Mouse (Mus musculus): ENCODE measurements around the gene Sncb.

Gene Sncb

DNA sequence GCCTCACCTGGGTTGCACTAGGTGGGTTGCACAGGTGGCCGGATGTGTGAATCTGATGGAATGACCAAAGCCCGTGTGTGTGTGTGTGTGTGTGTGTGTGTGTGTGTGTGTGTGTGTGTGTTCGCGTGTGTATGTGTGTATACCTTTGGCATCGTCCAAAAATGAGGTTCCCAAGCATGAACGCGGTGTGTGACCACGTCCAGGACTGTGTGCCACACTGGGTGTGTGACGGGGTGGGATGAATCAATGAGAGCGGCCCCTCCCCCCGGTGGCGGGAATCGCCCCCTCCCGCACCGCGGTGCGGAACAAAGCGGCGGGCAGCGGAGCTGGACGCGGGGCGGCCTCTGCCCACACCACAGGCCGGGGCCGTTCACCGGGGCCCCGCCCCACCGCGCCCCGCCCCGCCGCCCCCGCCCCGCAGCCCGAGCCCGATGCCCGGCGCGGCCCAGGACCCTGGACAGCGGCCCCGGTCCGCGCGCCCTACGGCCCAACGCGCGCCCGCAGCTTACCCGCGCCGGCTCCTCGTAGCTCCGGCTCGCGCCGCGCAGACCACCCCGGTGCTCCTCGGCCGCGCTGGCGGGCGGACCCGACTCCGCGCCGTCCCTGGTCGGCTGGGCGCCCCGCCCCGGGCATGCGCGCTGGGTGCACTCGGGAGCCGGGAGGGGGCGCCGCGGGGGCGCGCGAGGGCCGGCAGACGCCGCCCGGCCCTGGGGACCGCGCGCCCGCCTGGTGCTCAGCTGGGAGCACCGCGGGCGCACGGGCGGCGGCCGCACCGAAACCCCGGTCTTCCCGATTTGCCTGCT lies 17.1 kb downstream of the Sncb start:
- DNase-seq (ENCODE audit: low spot score) = peak; percentile 16

DNA sequence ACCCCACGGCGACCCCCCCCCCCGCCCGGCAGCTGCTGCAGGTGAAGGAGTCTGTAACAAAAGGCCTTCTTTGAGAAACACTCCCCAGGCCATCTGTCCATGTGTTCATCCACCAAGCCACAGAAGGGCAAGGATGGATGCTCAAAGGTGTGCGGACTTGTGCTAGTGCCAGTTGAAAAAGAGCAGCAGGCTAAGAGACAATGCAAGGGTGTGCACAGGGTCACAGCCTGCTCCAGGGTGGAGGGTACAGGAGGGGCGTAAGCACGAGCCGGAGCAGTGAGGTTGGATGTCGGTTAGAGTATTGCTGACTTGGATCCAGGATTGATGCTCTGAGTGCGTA lies 17.7 kb downstream of the Sncb start:
- no peak for DNase-seq (ENCODE audit: low spot score)

DNA sequence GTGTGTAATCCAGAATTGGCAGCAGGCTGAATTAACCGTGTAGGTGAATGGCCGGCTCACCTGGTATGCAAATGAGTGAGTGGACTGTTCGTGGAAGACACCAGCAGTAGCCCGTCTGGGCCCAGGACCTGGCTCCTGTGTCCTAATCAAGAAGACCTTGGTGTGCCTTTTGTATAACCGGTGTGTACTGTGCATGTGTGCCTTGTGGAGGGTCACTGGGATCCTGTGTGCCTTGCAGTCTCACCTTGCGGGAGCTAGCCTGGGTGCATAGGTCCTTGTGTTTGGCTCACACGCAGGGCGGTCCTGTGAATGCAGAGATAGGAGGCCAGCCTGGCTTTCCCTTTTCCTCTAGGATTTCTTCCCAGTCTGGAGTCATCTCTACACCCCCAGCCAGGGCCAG lies 18.2 kb downstream of the Sncb start:
- no peak for DNase-seq (ENCODE audit: low spot score)

DNA sequence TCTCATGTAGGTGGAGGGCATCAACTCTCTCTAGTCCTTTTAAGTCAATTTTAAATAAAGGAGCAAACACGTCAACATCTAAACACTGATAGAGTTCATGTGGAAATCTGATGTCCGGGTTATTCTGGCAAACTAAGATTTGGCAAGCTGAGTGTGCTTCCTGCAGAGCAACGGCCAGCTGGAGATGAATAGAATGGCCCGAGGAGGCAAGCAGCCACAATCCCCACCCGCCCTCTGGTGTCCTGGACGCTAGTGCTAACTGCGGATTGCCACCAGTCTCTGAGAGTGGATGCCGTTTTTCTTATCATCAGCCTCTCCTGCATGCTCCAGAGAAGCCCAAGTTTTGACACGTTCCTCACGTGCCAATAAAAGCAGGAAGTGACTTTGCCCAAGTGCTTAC lies 19.5 kb downstream of the Sncb start:
- no peak for DNase-seq (ENCODE audit: low spot score)

DNA sequence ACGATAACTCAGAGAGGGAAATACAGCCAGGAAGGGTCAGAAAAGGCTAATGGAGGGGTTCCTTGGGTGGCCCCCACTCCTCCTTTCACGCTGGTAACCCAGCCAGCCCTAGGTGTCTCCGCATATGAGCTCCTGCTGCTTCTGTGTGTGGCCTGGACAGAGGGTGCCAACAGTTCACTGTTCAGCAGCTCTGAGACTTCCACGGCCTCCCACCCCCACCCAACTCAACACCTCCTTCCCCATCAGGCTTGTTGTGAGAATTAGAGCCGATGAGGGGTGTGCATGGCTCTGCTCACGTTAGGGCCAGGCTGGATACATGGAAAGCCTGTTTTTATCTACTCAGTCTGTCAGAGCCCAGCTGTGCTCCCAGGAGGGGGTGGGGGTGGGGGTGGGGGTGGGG lies 20.3 kb downstream of the Sncb start:
- no peak for DNase-seq (ENCODE audit: low spot score)

DNA sequence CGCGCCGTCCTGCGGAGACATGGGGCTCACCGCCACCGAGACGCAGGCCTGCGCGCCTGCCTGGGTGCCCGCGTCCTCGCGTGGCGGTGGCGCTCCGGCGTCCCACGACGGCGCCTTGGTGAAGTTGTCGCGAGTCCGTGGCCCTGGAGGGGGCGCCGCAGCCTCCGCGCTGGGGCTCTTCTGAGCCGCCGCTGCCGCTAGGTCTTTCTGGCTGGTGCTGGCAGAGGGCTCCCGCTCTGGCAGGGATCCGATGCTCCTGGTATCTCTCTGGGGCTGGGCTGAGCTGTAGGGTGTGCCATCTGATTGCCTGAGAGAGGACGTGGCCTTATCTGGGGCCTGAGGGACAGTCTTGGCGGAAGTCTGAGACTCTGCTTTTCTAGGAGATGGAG lies 28.2 kb downstream of the Sncb start:
- no peak for DNase-seq (ENCODE audit: low spot score)

DNA sequence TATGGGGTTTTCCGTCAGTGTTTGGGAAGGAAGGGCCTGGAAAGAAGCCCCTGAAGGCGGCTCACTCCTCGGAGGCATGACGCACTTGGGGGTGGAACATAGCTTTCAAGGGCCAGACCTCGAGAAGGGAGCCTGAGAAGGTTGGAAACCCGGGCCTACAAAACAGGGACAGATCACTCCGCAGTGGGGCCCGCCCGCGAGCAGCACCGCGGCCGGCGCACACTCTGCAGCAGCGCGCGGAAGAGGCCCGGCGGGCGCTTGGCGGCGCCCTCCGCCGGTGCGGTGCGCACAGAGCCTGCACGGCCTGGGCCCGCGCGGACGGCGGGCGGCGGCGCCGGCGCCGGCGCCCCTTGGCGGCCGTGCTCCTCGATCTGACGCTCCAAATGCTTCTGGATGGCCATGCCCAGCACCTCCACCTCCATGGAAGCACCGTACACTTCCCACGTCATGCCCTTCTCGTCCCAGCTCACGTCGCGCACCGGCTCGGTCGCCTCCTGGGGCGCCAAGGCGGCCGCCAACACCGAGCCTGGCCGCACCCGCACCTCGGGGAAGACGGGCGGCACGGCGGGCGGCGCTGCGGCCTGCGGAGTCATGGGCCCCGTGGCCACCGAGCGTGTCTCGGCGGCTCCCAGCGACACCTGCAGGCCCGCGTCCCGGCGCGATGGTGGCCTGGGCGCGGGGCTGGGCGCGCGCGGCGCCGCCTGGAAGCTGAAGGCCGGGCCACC lies 28.7 kb downstream of the Sncb start:
- DNase-seq (ENCODE audit: low spot score) = no peak

DNA sequence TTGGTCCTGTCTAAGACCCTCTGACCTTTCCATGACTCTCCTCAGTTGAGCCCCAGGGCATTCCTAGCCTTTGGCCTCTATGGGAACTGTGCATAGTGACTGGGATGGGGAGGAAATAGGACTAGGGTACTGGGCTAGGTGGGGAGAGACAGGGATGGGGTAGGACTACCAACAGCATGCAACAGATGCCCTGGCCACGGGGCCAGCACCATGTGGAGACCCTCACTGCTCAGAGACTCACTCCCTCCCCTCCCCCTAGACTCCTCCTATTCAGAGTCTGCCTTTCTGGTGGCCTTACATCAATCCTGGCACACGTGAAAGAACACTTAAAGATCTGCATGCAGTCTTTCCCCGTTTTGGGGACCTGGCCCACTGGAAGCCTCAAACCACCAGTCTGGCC lies 29.5 kb downstream of the Sncb start:
- DNase-seq (ENCODE audit: low spot score) = no peak

DNA sequence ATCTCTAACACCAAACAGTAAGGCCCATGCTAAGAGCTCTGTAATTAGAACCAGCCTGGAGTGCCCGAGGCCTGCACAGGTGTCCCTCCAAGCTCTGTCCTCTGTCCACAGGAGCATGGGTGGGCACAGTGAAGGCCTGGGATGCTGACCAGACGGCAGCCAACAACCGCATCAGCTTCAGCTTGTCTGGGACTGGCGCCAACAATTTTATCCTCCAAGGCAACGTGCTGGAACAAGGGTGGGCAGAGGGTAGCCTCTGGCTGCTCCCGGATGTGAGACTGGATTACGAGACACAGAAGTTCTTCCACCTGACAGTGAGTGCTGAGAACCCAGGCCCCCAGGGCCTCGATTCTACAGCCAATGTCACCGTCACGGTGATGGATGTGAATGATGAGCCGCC lies 40.3 kb downstream of the Sncb start:
- no peak for DNase-seq (ENCODE audit: low spot score)

DNA sequence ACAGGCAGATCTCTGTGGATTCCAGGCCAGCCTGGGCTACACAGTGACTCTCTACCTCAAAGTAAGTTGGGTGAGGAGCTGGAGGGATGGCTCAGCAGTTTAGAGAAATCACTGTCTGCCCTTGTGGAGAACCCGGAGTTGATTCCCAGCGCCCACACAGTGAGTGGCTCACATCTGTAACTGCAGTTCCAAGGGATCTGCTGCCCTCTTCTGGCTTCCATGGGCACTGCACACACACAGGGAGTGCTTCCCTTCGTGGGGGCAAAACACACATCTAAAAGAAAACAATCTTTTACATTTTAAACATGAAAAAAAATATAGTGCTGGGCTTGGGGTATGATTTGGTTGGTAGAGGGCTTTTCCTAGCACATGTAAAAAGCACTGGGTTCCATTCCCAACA lies 43.3 kb downstream of the Sncb start:
- no peak for DNase-seq (ENCODE audit: low spot score)

DNA sequence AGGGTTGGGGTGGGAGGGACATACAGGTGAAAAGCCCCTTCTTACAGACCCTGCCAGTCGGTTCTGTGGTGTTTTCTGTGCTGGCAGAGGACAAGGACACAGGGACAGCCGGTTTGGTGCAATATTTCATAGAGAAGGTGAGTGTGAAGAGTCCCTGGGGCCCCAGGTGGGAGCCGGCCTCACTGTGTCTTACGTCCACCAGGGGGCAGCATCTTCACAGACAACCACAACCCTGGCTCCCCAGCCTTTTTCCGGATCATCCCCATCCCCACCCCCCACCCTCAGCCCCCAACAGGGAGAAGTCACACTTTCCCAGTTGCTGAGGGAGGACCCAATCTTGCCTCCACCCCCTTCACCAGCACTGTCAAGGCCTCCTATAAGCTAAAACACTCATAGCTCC lies 49.5 kb downstream of the Sncb start:
- DNase-seq (ENCODE audit: low spot score) = no peak

DNA sequence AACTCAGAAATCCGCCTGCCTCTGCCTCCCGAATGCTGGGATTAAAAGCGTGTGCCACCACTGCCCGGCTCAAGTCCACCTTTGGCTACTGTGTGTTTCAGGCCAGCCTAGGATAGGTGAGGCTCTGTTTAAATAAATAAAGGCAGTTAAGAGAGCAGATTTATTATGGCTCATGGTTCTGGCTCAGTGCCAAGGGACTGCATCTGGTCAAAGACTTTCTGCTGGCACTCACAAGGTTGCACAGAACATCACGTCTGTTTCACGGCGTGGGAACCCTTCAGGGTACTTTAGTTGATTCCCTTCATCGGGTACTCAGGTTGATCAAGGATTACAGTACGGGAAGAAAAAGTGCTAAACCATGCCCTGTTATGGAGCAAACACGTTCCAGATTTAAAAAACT lies 51.4 kb downstream of the Sncb start:
- DNase-seq (ENCODE audit: low spot score) = no peak

DNA sequence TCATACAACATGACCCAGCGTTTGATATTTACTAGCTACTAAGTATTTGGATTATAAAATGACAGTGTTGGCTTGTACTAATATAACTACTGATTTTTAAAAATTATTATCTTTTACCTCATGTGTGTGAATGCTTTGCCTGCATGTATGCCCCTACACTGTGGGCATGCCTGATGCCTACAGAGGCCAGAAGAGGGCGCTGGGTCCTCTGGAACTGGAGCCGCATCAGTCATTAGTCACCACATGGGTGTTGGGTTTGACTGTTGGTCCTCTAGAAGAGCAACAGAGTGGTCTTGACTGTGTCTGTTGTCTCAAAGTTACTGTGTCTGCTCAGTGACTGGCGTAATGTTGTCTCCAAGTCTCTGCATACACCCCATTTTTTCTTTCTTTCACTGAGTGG lies 52.0 kb downstream of the Sncb start:
- DNase-seq (ENCODE audit: low spot score) = no peak

DNA sequence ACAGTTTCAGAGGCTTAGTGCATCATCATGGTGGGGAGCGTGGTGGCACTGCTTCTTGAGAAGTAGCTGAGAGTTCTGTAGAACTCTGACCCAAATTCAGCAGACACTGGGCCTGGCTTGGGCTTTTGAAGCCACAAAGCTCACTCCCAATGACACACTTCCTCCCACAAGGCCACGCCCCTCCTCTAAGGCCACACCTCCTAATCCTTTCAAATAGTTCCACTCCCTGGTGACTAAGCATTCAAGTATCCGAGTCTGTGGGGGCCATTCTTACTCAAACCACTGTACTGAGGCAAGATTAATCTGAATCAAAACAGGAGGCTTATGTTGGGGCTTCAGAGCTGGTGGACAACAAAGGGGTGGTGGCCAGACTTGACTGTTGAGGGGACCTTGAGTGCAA lies 55.5 kb downstream of the Sncb start:
- DNase-seq (ENCODE audit: low spot score) = no peak
